Mouse (Mus musculus) urinary bladder, postnatal 25 days (tissue): ENCODE results near the gene Notch4.

Source experiments
- DNase-seq: peaks from one replicate; pipeline ENCODE4 v3.0.0; 2022; ENCODE audit warnings: low spot score

Gene Notch4

GRCm38 (mm10) chr17:34627093-34627942 lies 63.2 kb downstream of the Notch4 start:
- DNase-seq, result peak; percentile 66

DNA sequence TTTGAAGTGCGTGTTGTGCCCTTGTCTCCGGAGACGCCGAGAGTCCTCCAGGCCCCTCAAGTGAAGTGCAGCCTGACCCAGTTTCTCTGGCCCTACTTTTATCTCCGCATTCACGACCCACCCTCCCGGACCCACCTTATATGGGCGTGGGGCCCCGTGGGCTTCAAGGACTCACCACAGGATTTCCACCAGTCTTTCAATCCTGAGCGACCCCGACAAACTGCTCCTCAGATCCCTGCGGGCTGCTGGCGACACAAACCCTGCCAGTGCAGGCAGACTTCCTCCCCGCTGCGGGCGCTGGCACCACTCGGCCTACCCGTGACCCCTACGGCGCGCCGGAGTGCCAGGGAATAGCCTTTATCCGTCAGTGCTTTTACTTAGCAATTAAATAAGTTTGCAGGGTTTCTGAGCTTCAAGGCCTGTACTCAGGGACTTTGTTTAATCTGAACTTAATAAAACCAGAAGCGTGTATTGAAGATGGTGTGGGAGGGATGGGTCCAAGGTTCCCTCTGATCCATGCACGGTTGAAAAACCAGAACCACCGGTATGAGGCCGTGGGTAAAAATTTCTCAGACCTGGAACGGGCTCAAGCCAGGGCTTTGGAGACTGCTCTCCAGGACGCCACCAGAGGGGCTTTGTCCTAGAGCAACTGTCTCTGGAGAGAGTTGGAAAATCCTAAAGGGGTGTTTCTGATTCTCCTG lies 64.0 kb downstream of the Notch4 start, which contains the start of gene Ppt2:
TSS of gene Ppt2 (minus strand) at position 568 of the 701 bp plus-strand sequence.
- peak; percentile 43 for DNase-seq

GRCm38 (mm10) chr17:34628644-34628967 lies 64.5 kb downstream of the Notch4 start:
- no peak for DNase-seq

- DNase-seq, result no peak
These were observed 65.2 kb downstream of the Notch4 start, which contains the start of gene Prrt1 for GRCm38 (mm10) chr17:34629221-34629751. Gene Prrt1 (plus strand): TSS chr17:34629533.

DNA sequence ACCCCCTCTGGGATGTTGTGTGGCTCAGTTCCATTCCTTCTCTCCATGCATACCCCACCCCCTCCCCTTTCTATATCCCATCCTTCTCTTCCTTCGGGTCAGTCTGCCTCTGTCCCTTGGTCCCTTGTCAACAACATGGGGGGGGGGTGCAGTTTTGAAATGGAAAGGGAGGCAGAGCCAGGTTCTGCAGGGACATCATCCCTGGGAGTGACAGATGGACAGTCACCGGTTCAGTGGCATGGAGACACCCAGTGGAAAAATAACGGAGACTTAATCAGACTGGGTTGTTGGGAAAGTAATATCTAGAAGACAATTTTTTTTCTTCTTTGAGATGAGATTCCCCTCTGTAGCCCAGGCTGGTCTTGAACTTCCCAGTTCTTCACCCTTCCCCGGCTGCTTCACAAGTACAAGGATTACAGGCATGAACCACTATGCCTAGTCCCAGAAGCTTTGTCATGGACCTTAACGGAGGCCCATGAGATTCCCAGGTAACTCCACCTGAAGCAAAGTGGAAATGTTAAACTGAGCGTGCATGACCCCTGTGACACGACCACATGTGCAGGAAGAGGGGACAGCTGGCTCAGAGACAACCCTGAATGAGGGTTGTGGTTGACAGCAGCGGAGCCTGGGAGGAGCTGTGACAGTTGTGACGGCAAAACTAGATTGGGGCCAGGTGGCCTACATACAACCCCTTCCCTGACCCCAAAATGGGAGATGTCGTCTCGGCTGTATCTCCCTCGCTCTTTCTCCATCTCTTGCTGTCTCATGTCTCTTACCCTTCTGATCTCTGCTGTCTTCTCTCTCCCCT lies 65.9 kb downstream of the Notch4 start:
- DNase-seq, result no peak

DNA sequence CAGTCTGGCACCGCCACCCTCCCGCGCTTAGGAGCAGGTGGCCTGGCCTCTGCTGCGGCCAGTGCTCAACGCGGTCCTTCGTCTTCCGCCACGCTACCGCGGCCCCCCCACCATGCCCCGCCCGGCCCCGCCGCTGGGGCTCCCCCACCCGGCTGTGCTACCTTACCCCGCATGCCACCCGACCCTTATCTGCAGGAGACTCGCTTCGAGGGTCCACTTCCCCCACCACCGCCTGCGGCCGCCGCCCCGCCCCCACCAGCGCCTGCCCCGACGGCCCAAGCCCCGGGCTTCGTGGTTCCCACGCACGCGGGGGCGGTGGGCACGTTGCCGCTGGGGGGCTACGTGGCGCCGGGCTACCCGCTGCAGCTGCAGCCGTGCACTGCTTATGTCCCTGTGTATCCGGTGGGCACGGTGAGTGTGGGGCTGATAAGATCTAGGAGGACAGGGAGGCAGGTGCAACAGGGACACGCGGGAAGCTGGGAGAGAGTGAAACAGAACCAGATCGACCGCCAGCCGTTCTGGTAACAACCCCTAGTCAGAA lies 66.8 kb downstream of the Notch4 start:
- no peak for DNase-seq

- DNase-seq, result no peak
These were observed 67.6 kb downstream of the Notch4 start for GRCm38 (mm10) chr17:34631647-34632046.

DNA sequence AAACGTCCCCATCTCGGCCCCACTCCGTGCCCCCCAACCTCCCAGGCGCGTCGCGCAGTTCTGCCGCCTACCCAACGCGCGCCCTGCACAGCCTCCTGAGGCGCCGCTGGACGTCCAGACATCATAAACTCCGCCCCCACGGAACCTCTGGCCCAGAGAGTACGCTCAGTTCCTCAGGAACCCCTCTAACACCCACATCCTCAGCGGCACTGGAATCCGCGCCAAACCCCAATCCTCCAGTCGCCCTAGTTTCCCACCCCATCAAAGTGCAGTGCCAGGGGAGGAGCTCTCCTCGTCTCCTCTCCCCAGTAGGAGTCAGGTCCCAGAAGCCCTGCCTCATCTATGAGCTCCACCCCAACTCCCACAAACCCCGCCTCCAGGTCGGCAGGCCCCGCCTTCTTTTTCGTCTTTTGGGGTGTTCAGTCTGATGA lies 68.2 kb downstream of the Notch4 start:
- DNase-seq, result peak; percentile 72

GRCm38 (mm10) chr17:34635671-34636070 lies 71.6 kb downstream of the Notch4 start:
- DNase-seq, result no peak

DNA sequence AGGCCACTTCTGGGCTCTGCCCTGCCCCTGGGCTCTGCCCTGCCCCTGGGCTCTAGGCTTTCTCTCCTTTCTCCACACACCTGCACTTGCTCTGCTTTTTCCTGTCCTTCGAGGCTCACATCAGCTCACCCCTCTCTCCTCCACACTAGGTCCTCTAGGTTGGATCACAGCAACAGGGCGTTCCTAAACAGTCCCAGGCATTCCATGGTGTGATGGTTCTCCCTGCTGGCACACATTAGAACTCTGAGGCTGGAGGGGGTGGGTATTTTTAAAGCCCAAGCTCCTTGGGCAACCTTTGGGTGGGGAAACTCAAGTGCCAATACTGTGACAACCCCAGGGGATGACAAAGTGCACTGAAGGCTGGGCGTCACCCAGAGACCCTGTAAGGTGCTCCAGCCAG lies 73.4 kb downstream of the Notch4 start:
- DNase-seq, result no peak
